Mouse (Mus musculus): ENCODE data around the gene Glis3.

DNA sequence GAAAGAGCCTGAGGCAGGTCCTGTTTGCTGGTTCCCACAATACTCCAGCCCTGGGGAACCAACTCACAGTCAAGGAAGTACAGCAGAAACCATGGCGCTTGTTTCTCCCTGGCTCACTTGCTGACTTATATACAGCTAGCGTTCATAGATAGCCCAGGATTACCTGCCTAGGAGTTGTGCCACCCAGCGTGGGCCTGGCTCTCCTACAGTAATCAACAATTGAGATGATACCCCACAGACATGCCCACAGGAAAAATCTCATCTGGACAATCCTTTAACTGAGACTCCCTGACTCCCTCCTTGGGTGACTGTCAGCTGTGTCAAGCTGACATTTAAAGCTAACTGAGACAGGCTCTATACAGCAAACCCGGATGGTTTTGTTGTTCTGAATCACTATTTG, 405.9 kb downstream of the Glis3 start:
- TF ChIP-seq GATA1 (IDR thresholded peaks at IDR 0.05; ENCODE audit: low read length) (no peak), TAL1 (IDR thresholded peaks at IDR 0.05; ENCODE audit: low read length) (no peak)
